Comparison of ENCODE assay signal across 11 mouse cellular contexts in genomic region chr3:121378708-121379612, GRCm38 (mm10). TPM values are rescaled to one million over a fixed set of nuclear protein-coding genes. Genes with fewer than 3 reads are reported as not detected.
DNase-seq lines count a peak whose midpoint lies in the region; ATAC-seq lines count a peak whose summit lies in the region.
"Had no signal": no experiment of that assay in that cellular context is flagged by ENCODE, and none has a peak within 500 bp of the region (broad histone marks: within the 10 kb centered on the region; RNA-seq: fewer than 3 reads in every experiment).

No protein-coding gene starts in this region.

- no peaks in the 10 kb centered on the region for H3K9me3 ChIP-seq in heart, embryonic 11.5 days (replicated peaks; ENCODE audit: control insufficient read depth, low read length)
- no peaks in the 10 kb centered on the region for H3K9me3 ChIP-seq in embryonic facial prominence, embryonic 13.5 days
- H3K9me3 ChIP-seq: limb, embryonic 15.5 days; neural tube, embryonic 12.5 days had no signal

- no peak overlapping the region for H3K4me2 ChIP-seq in heart, embryonic 11.5 days
- peak overlapping the region; percentile 26; the same call in 1 of the 2 replicates for H3K4me2 ChIP-seq in embryonic facial prominence, embryonic 13.5 days
- H3K4me2 ChIP-seq: limb, embryonic 15.5 days; neural tube, embryonic 12.5 days had no signal

- H3K36me3 ChIP-seq in heart, embryonic 11.5 days (ENCODE audit: control insufficient read depth, insufficient read depth, low read length) = no peaks in the 10 kb centered on the region
- H3K36me3 ChIP-seq in embryonic facial prominence, embryonic 13.5 days = no peaks in the 10 kb centered on the region
- H3K36me3 ChIP-seq: limb, embryonic 15.5 days; neural tube, embryonic 12.5 days had no signal

- peaks cover 2% of the 10 kb centered on the region for H3K4me1 ChIP-seq in heart, embryonic 11.5 days (ENCODE audit: control insufficient read depth, insufficient read depth, low read length)
- peaks cover 25% of the 10 kb centered on the region for H3K4me1 ChIP-seq in embryonic facial prominence, embryonic 13.5 days
- H3K4me1 ChIP-seq: neural tube, embryonic 12.5 days had no signal

- H3K9ac ChIP-seq in heart, embryonic 11.5 days (ENCODE audit: low read depth, low read length) = no peak overlapping the region
- H3K9ac ChIP-seq in embryonic facial prominence, embryonic 13.5 days = no peak overlapping the region
- H3K9ac ChIP-seq: limb, embryonic 15.5 days; neural tube, embryonic 12.5 days had no signal

- 70% methylated on average over 15 of the region's 15 CpGs for WGBS in heart, embryonic 11.5 days (ENCODE audit: insufficient replicate concordance)
- 16% methylated on average over 15 of the region's 15 CpGs for WGBS in embryonic facial prominence, embryonic 13.5 days

- ATAC-seq in heart, embryonic 11.5 days (replicated peaks; ENCODE audit: insufficient number of reproducible peaks, low FRiP score, low TSS enrichment) = no peak
- no peak for ATAC-seq in embryonic facial prominence, embryonic 13.5 days (ENCODE audit: insufficient number of reproducible peaks, insufficient read depth, low FRiP score, low TSS enrichment, low read depth)

- no peak overlapping the region for H3K4me3 ChIP-seq in heart, embryonic 11.5 days (ENCODE audit: low read depth, low read length)
- no peak overlapping the region for H3K4me3 ChIP-seq in embryonic facial prominence, embryonic 13.5 days
- H3K4me3 ChIP-seq: limb, embryonic 15.5 days; neural tube, embryonic 12.5 days had no signal

- H3K27me3 ChIP-seq in heart, embryonic 11.5 days (ENCODE audit: control insufficient read depth, insufficient read depth, low read length) = no peaks in the 10 kb centered on the region
- no peaks in the 10 kb centered on the region for H3K27me3 ChIP-seq in embryonic facial prominence, embryonic 13.5 days
- H3K27me3 ChIP-seq: limb, embryonic 15.5 days; neural tube, embryonic 12.5 days had no signal

- H3K27ac ChIP-seq in heart, embryonic 11.5 days (ENCODE audit: low read depth, low read length) = no peak overlapping the region
- no peak overlapping the region for H3K27ac ChIP-seq in embryonic facial prominence, embryonic 13.5 days
- H3K27ac ChIP-seq: limb, embryonic 15.5 days; neural tube, embryonic 12.5 days had no signal

- peak; percentile 56 to 68 for DNase-seq in heart, adult 18-20 months
- DNase-seq in Muller cell, postnatal 12 days (ENCODE audit: inconsistent ontology term) = peak; percentile 54
- DNase-seq in kidney, postnatal 25 days = peak; percentile 89 to 90
- DNase-seq in layer of hippocampus, adult 18-20 months (ENCODE audit: low spot score in 2 of 2) = no peak
- no peak for DNase-seq in thymus, postnatal 25 days
- no peak for DNase-seq in layer of hippocampus, adult 9-11 months
- DNase-seq: cerebellum, adult 9-10 months had no signal

RNA-seq across cellular contexts. Expression of gene Cnn3, which starts 47.3 kb away (rescaled TPM):
- 10 to 100 TPM; 37.4 to 41.5 TPM for total RNA-seq in heart, adult 18-20 months (2021)
- 488 and 525 TPM in 2 replicates for polyA plus RNA-seq in heart, embryonic 11.5 days (2014; fragmentation: Nextera tagmentation; extraction: Ambion mirVana)
- 793 and 938 TPM in 2 replicates for polyA plus RNA-seq in embryonic facial prominence, embryonic 13.5 days (2015; fragmentation: Nextera tagmentation; extraction: Ambion mirVana)
- total RNA-seq in layer of hippocampus, adult 18-20 months (2021) = 100 to 1,000 TPM; 107 to 110 TPM

Comparison
In these comparisons a context has a peak if more than half of its experiments do, and no peak if none do; other contexts are left out.
1. DNase-seq: peak in heart, adult 18-20 months (2 of 2), Muller cell, postnatal 12 days (single experiment) and kidney, postnatal 25 days (2 of 2); none in layer of hippocampus, adult 18-20 months (0 of 2), thymus, postnatal 25 days (single experiment) and layer of hippocampus, adult 9-11 months (single experiment).